8 mouse cellular contexts compared by ENCODE assay signal in genomic region chr13:117023346-117024050, GRCm38 (mm10). TPM values are rescaled to one million over a fixed set of nuclear protein-coding genes. Genes with fewer than 3 reads are reported as not detected.
DNase-seq lines count a peak whose midpoint lies in the region; ATAC-seq and TF ChIP-seq lines count a peak whose summit lies in the region.

No protein-coding gene starts in this region.

- no peaks in the 10 kb centered on the region for H3K27me3 ChIP-seq in hindbrain, embryonic 14.5 days (ENCODE audit: control insufficient read depth, insufficient read depth, low read length)
- H3K27me3 ChIP-seq in midbrain, postnatal 0 days (ENCODE audit: insufficient read depth, low read length): 0 out of 2 replicates have a peak, but pooled peaks cover 2% of the 10 kb centered on the region

- no peaks in the 10 kb centered on the region for H3K9me3 ChIP-seq in hindbrain, embryonic 14.5 days (ENCODE audit: control insufficient read depth, low read length)
- H3K9me3 ChIP-seq in midbrain, postnatal 0 days (ENCODE audit: low read length): no peaks in the 10 kb centered on the region

- peaks cover 15% of the 10 kb centered on the region for H3K4me1 ChIP-seq in hindbrain, embryonic 14.5 days (replicated peaks; ENCODE audit: control insufficient read depth, insufficient read depth, low read length)
- peaks cover 4% of the 10 kb centered on the region; the same call in 1 of the 2 replicates for H3K4me1 ChIP-seq in midbrain, postnatal 0 days (ENCODE audit: insufficient read depth, low read length)

- peak overlapping the region; percentile 62 for H3K4me2 ChIP-seq in hindbrain, embryonic 14.5 days (replicated peaks)
- peak overlapping the region; percentile 69 for H3K4me2 ChIP-seq in midbrain, postnatal 0 days (ENCODE audit: low read depth, low read length, poor library complexity, severe bottlenecking)

- peak overlapping the region; percentile 89; the same call in 1 of the 2 replicates for H3K27ac ChIP-seq in left cerebral cortex, adult 2 months
- H3K27ac ChIP-seq in hindbrain, embryonic 14.5 days: peak overlapping the region; percentile 95
- peak overlapping the region; percentile 95 for H3K27ac ChIP-seq in midbrain, postnatal 0 days (ENCODE audit: low read depth, low read length)

- no peak for DNase-seq in left cerebral cortex, adult 2 months (ENCODE audit: extremely low spot score in 1 of 2, low spot score in 2 of 2)
- no peak for DNase-seq in left cerebral cortex, postnatal 36 days (ENCODE audit: low spot score in 2 of 2)
- peak; percentile 50 for DNase-seq in embryo, embryonic 10.5 days (ENCODE audit: low spot score)
- DNase-seq in hindbrain, embryonic 14.5 days (ENCODE audit: low spot score): peak; percentile 35
- no peak for DNase-seq in midbrain, postnatal 0 days (ENCODE audit: low spot score)
- no peak for DNase-seq in urinary bladder, adult 18-20 months (ENCODE audit: low spot score in 2 of 2)
- DNase-seq in left cerebral cortex, adult 8-10 months (ENCODE audit: low spot score in 2 of 2): no peak
- no peak for DNase-seq in layer of hippocampus, adult 9-11 months

- intact Hi-C loops in left cerebral cortex, adult 2 months (cut with DNase I): loop anchor here (10.0 kb wide), 1 partner anchor 259 kb away; no protein-coding TSS in a partner anchor
- intact Hi-C loops in left cerebral cortex, postnatal 36 days (cut with DNase I): no loop called here

- peak overlapping the region; percentile 99 for H3K9ac ChIP-seq in hindbrain, embryonic 14.5 days
- peak overlapping the region; percentile 98 for H3K9ac ChIP-seq in midbrain, postnatal 0 days (replicated peaks; ENCODE audit: low read length, poor library complexity, severe bottlenecking)

- no peaks in the 10 kb centered on the region for H3K36me3 ChIP-seq in hindbrain, embryonic 14.5 days (replicated peaks; ENCODE audit: control insufficient read depth, insufficient read depth)
- H3K36me3 ChIP-seq in midbrain, postnatal 0 days (ENCODE audit: insufficient read depth, low read length): no peaks in the 10 kb centered on the region

- TF ChIP-seq CTCF in left cerebral cortex, adult 2 months (IDR thresholded peaks at IDR 0.05): no peak
- TF ChIP-seq CTCF in midbrain, postnatal 0 days (IDR thresholded peaks at IDR 0.05): no peak

- peak overlapping the region; percentile 93 for H3K4me3 ChIP-seq in left cerebral cortex, adult 2 months
- H3K4me3 ChIP-seq in hindbrain, embryonic 14.5 days (replicated peaks; ENCODE audit: low read length): peak overlapping the region; percentile 93
- peak overlapping the region; percentile 99 for H3K4me3 ChIP-seq in midbrain, postnatal 0 days (ENCODE audit: low read depth, low read length)

- WGBS in hindbrain, embryonic 14.5 days: 4% methylated on average over 12 of the region's 12 CpGs
- 2% methylated on average over 12 of the region's 12 CpGs for WGBS in midbrain, postnatal 0 days

- no peak for ATAC-seq in hindbrain, embryonic 14.5 days (ENCODE audit: low FRiP score)
- ATAC-seq in midbrain, postnatal 0 days (ENCODE audit: low FRiP score): no peak

RNA-seq across cellular contexts. Expression of gene Parp8, which starts 1.8 kb away (rescaled TPM):
- 10 to 100 TPM; 20.9 to 21.9 TPM for total RNA-seq in left cerebral cortex, adult 2 months (2021)
- 10 to 100 TPM; 16.2 to 23.5 TPM for total RNA-seq in left cerebral cortex, postnatal 36 days (2021)
- 42.3 and 44.0 TPM in 2 replicates for polyA plus RNA-seq in hindbrain, embryonic 14.5 days (2014; fragmentation: Nextera tagmentation; extraction: Ambion mirVana)
- 40.0 and 53.9 TPM in 2 replicates for total RNA-seq in midbrain, postnatal 0 days (2014; rRNA removed)
- 22.3 and 24.5 TPM in 2 replicates for polyA plus RNA-seq in midbrain, postnatal 0 days (2015; fragmentation: Nextera tagmentation; extraction: Ambion mirVana)
- total RNA-seq in left cerebral cortex, adult 8-10 months (2022): 10 to 100 TPM; 16.7 to 21.8 (median 20.6) TPM

Comparison
In these comparisons a context has a peak if more than half of its experiments do, and no peak if none do; other contexts are left out.
1. DNase-seq: peak in embryo, embryonic 10.5 days (single experiment) and hindbrain, embryonic 14.5 days (single experiment); none in left cerebral cortex, adult 2 months (0 of 2), left cerebral cortex, postnatal 36 days (0 of 2), midbrain, postnatal 0 days (single experiment), urinary bladder, adult 18-20 months (0 of 2), left cerebral cortex, adult 8-10 months (0 of 2) and layer of hippocampus, adult 9-11 months (single experiment).
2. Peak in every context shown above with its lines, with median percentiles within 50 percentile points of each other: H3K27ac ChIP-seq and H3K4me3 ChIP-seq.